Mouse (Mus musculus) liver, embryonic 14.5 days (tissue): ENCODE data around the gene Celf5.

Experiments
- CTCF ChIP-seq: IDR thresholded peaks from 2 replicates; pipeline ENCODE4 v1.5.1; 2016; ENCODE audit warnings: antibody characterized with exemption, low read depth, control low read depth
- EP300 ChIP-seq: IDR thresholded peaks from 2 replicates; pipeline ENCODE4 v1.6.1; 2016; ENCODE audit warnings: antibody characterized with exemption, low read depth

GRCm38 (mm10) chr10:81486496-81486895, 4.0 kb upstream of the Celf5 start:
- no peak for TF ChIP-seq CTCF
- TF ChIP-seq EP300 = no peak
